Mouse (Mus musculus): ENCODE results near the gene Zfp626.
"Not testable (repeated sequence)": the region's sequence is repeated elsewhere in the genome, so short reads cannot be mapped to it uniquely, and the experiment has no call there.

The Zfp626 gene

GRCm38 (mm10) chr7:27806896-27807295 lies at the start of gene Zfp626:
TSS of gene Zfp626 (plus strand) at chr7:27807196.
- not testable (repeated sequence) for DNase-seq (ENCODE audit: low spot score in 2 of 2)

- no peak for DNase-seq (ENCODE audit: low spot score in 2 of 2)
Observed at GRCm38 (mm10) chr7:27765176-27765886, 41.7 kb upstream of the Zfp626 start.

- DNase-seq (ENCODE audit: low spot score in 2 of 2): no peak
Observed at GRCm38 (mm10) chr7:27789306-27789705, 17.7 kb upstream of the Zfp626 start.

GRCm38 (mm10) chr7:27793865-27794264 lies 13.1 kb upstream of the Zfp626 start:
- not testable (repeated sequence) for DNase-seq (ENCODE audit: low spot score in 2 of 2)

- no peak for DNase-seq (ENCODE audit: low spot score in 2 of 2)
Observed at GRCm38 (mm10) chr7:27794566-27794965, 12.4 kb upstream of the Zfp626 start.

GRCm38 (mm10) chr7:27797906-27798811 lies 8.8 kb upstream of the Zfp626 start:
- no peak for DNase-seq (ENCODE audit: low spot score in 2 of 2)

- DNase-seq (ENCODE audit: low spot score in 2 of 2): no peak
Observed at GRCm38 (mm10) chr7:27801137-27801536, 5.9 kb upstream of the Zfp626 start.

GRCm38 (mm10) chr7:27802986-27803385 lies 4.0 kb upstream of the Zfp626 start:
- no peak for DNase-seq (ENCODE audit: low spot score in 2 of 2)

- peak; percentile 68 to 83 for DNase-seq (ENCODE audit: low spot score in 2 of 2)
Observed at GRCm38 (mm10) chr7:27804297-27805030, 2.5 kb upstream of the Zfp626 start.

GRCm38 (mm10) chr7:27807305-27807704 lies 309 bp downstream of the Zfp626 start:
- DNase-seq (ENCODE audit: low spot score in 2 of 2): not testable (repeated sequence)

GRCm38 (mm10) chr7:27818526-27819110 lies 11.6 kb downstream of the Zfp626 start:
- DNase-seq (ENCODE audit: low spot score in 2 of 2): no peak

- no peak for DNase-seq (ENCODE audit: low spot score in 2 of 2)
Observed at GRCm38 (mm10) chr7:27822611-27823010, 15.6 kb downstream of the Zfp626 start.

- DNase-seq (ENCODE audit: low spot score in 2 of 2): no peak
Observed at GRCm38 (mm10) chr7:27834131-27834530, 27.1 kb downstream of the Zfp626 start.

- DNase-seq (ENCODE audit: low spot score in 2 of 2): no peak
Observed at GRCm38 (mm10) chr7:27837896-27838295, 30.9 kb downstream of the Zfp626 start.

- DNase-seq (ENCODE audit: low spot score in 2 of 2): peak; percentile 74 to 85
Observed at GRCm38 (mm10) chr7:27838323-27839249, 31.6 kb downstream of the Zfp626 start, which contains the start of gene Zfp59. TSS of gene Zfp59 (plus strand) at chr7:27838607.

GRCm38 (mm10) chr7:27839596-27839995 lies 32.6 kb downstream of the Zfp626 start:
- no peak for DNase-seq (ENCODE audit: low spot score in 2 of 2)

- DNase-seq (ENCODE audit: low spot score in 2 of 2): no peak
Observed at GRCm38 (mm10) chr7:27840104-27840503, 33.1 kb downstream of the Zfp626 start.

GRCm38 (mm10) chr7:27857227-27857626 lies 50.2 kb downstream of the Zfp626 start, which contains the start of gene Zfp607a:
TSS of gene Zfp607a (plus strand) at chr7:27857527.
- DNase-seq (ENCODE audit: low spot score in 2 of 2): no peak

- DNase-seq (ENCODE audit: low spot score in 2 of 2): no peak
Observed at GRCm38 (mm10) chr7:27859301-27860251, 52.6 kb downstream of the Zfp626 start.

Measured in spleen, postnatal 4 days (tissue).